Mouse (Mus musculus) hindbrain, embryonic 16.5 days (tissue): ENCODE measurements at regions not wholly inside any gene's neighbourhood (a gene's known extent, or its start where the extent isn't known, plus 50 kb on each side); places are given as distances from the start of the nearest gene placed in this dataset.

ENCODE experiments used
- ATAC-seq: fragments of 200-750 bp; cut with Nextera tagmentation; 2 replicates; pipeline ENCODE4 v1.8.0; 2017; ENCODE audit warnings: moderate TSS enrichment, moderate library complexity
- H3K27ac ChIP-seq: fragments of 300-500 bp; sonication (generic); 2 replicates; pipeline ENCODE4 v1.5.1; 2014; ENCODE audit warnings: low read depth, mild to moderate bottlenecking, control low read depth, low read length, moderate library complexity
- H3K27me3 ChIP-seq: fragments of 300-500 bp; sonication (generic); replicated peaks from 2 replicates; pipeline ENCODE4 v1.6.1; 2014; ENCODE audit warnings: low read length; ENCODE audit not compliant: control insufficient read depth, insufficient read depth
- H3K36me3 ChIP-seq: fragments of 300-500 bp; sonication (generic); 2 replicates; pipeline ENCODE4 v1.6.1; 2014; ENCODE audit warnings: mild to moderate bottlenecking, low read length, moderate library complexity, mixed read lengths; ENCODE audit not compliant: control insufficient read depth, insufficient read depth
- H3K4me1 ChIP-seq: fragments of 300-500 bp; sonication (generic); 2 replicates; pipeline ENCODE4 v1.6.1; 2014; ENCODE audit warnings: low read depth, low read length; ENCODE audit not compliant: control insufficient read depth, insufficient read depth
- H3K4me2 ChIP-seq: fragments of 300-500 bp; sonication (generic); 2 replicates; pipeline ENCODE4 v1.6.1; 2014; ENCODE audit warnings: mild to moderate bottlenecking, low read length, control low read depth, moderate library complexity
- H3K4me3 ChIP-seq: fragments of 300-500 bp; sonication (generic); 2 replicates; pipeline ENCODE4 v1.5.1; 2014; ENCODE audit warnings: mild to moderate bottlenecking, low read length, control low read depth, moderate library complexity
- H3K9ac ChIP-seq: fragments of 300-500 bp; sonication (generic); 2 replicates; pipeline ENCODE4 v1.6.1; 2014; ENCODE audit warnings: low read depth, mild to moderate bottlenecking, control low read depth, low read length, moderate library complexity
- H3K9me3 ChIP-seq: fragments of 300-500 bp; sonication (generic); 2 replicates; pipeline ENCODE4 v1.6.1; 2014; ENCODE audit warnings: mild to moderate bottlenecking, low read length, moderate library complexity; ENCODE audit not compliant: control insufficient read depth
- WGBS: fragments of 180-500 bp; shearing (Covaris S2); extraction: QIAGEN DNeasy Blood & Tissue Kit; methylation state at CpG from one replicate; pipeline ENCODE4 v1.1.7; 2014; 5-methylcytosine and 5-hydroxymethylcytosine counted together

GRCm38 (mm10) chr3:115655020-115655419 lies 59.9 kb downstream of the S1pr1 start:
- no peaks in the 10 kb centered on the region for H3K9me3 ChIP-seq
- no peaks in the 10 kb centered on the region for H3K27me3 ChIP-seq
- no peak overlapping the region for H3K27ac ChIP-seq
- no peaks in the 10 kb centered on the region for H3K4me1 ChIP-seq
- no peaks in the 10 kb centered on the region for H3K36me3 ChIP-seq
- no peak overlapping the region for H3K9ac ChIP-seq
- no peak overlapping the region for H3K4me2 ChIP-seq
- H3K4me3 ChIP-seq: no peak overlapping the region
- no peak for ATAC-seq

DNA sequence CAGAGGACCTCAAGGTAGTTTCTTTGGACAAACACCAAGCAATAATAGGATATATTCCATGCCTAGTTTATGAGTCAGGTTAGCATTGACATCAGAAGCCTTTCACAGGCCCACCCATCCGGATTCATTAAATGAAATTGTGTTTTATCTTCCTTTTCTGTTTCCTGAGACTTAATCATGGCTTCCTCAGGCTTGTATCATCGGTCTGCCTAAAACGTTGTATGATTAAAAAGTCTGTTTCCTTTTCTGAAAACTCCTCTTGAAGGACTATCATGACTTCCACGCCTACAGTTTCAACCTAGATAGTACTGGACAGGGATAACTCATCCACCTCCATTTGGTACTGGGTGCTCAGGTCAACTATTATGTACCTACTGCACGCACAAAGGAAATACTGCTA lies 62.6 kb downstream of the S1pr1 start:
- Histone ChIP-seq H3K36me3 (no peaks in the 10 kb centered on the region), H3K9me3 (no peaks in the 10 kb centered on the region), H3K4me2 (no peak overlapping the region), H3K9ac (no peak overlapping the region), H3K27ac (no peak overlapping the region), H3K4me1 (no peaks in the 10 kb centered on the region), H3K27me3 (no peaks in the 10 kb centered on the region), H3K4me3 (no peak overlapping the region)
- 91% methylated on average over 5 of the region's 5 CpGs for WGBS
- no peak for ATAC-seq

DNA sequence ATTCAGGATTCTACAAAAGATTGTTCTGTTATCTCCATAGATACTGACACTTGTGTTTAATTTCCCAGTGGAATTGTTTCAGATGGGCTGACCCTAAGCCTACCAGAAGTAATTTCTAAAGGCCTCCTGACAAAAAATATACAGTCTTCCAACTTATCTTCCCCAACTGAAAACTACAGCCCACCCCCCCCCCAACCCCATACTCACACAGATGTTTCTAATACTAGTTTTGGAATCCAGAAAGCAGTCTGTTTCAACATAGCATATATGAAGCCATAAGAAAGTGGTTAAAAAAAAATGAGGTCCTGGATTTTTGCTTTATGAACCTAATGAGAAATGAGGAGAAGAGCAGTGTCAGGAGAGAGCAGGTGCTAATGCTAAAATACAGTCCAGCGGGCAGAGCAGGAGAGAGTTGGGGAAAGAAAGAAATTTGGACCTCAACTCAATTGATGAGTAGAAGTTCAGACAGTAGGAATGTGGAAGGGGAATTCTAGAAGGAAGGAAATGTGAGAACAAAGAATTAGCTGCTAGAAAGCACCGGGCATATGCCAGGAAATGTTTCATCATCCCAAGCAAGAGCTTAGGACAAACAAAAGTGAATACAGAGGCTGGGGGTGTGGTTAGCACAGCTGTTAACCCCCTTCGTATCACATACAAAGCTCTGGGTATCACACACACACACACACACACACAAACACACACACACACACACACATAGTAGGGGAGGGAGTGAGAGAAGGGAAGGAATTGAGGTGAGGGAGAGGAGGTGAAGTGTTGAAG lies 65.3 kb downstream of the S1pr1 start:
- H3K27me3 ChIP-seq: no peaks in the 10 kb centered on the region
- no peaks in the 10 kb centered on the region for H3K4me1 ChIP-seq
- no peak overlapping the region for H3K4me2 ChIP-seq
- 72% methylated on average over 3 of the region's 3 CpGs for WGBS
- no peak overlapping the region for H3K9ac ChIP-seq
- no peak overlapping the region for H3K27ac ChIP-seq
- H3K4me3 ChIP-seq: no peak overlapping the region
- ATAC-seq: no peak
- no peaks in the 10 kb centered on the region for H3K9me3 ChIP-seq
- no peaks in the 10 kb centered on the region for H3K36me3 ChIP-seq

- H3K36me3 ChIP-seq: no peaks in the 10 kb centered on the region
- no peaks in the 10 kb centered on the region for H3K9me3 ChIP-seq
- 64% methylated on average over 7 of the region's 7 CpGs for WGBS
- no peaks in the 10 kb centered on the region for H3K27me3 ChIP-seq
- H3K9ac ChIP-seq: no peak overlapping the region
- H3K4me1 ChIP-seq: 0 out of 2 replicates have a peak, but pooled peaks cover 2% of the 10 kb centered on the region
- ATAC-seq: no peak
- H3K4me3 ChIP-seq: no peak overlapping the region
- H3K4me2 ChIP-seq: no peak overlapping the region
- H3K27ac ChIP-seq: no peak overlapping the region
These were observed 67.9 kb downstream of the S1pr1 start for GRCm38 (mm10) chr3:115646993-115647392.

- 86% methylated on average over 5 of the region's 5 CpGs for WGBS
- no peak for ATAC-seq
- no peaks in the 10 kb centered on the region for H3K27me3 ChIP-seq
- H3K4me1 ChIP-seq: 0 out of 2 replicates have a peak, but pooled peaks cover 3% of the 10 kb centered on the region
- H3K4me3 ChIP-seq: no peak overlapping the region
- no peak overlapping the region for H3K9ac ChIP-seq
- H3K27ac ChIP-seq: no peak overlapping the region
- no peaks in the 10 kb centered on the region for H3K36me3 ChIP-seq
- no peak overlapping the region for H3K4me2 ChIP-seq
- no peaks in the 10 kb centered on the region for H3K9me3 ChIP-seq
These were observed 70.6 kb downstream of the S1pr1 start for GRCm38 (mm10) chr3:115644307-115644706.

GRCm38 (mm10) chr3:115642846-115643260 lies 72.0 kb downstream of the S1pr1 start:
- H3K4me3 ChIP-seq: peak overlapping the region; percentile 46
- H3K4me2 ChIP-seq: peak overlapping the region; percentile 64
- 0 out of 2 replicates have a peak, but pooled peaks cover 3% of the 10 kb centered on the region for H3K4me1 ChIP-seq
- no peaks in the 10 kb centered on the region for H3K27me3 ChIP-seq
- peak overlapping the region; percentile 60; the same call in 1 of the 2 replicates for H3K9ac ChIP-seq
- peak; percentile 25 for ATAC-seq
- 5% methylated on average over 11 of the region's 11 CpGs for WGBS
- no peaks in the 10 kb centered on the region for H3K9me3 ChIP-seq
- H3K36me3 ChIP-seq: no peaks in the 10 kb centered on the region
- H3K27ac ChIP-seq: no peak overlapping the region

- Histone ChIP-seq H3K9ac (peak overlapping the region; percentile 60), H3K4me3 (peak overlapping the region; percentile 46), H3K27me3 (no peaks in the 10 kb centered on the region), H3K4me1 (0 out of 2 replicates have a peak, but pooled peaks cover 3% of the 10 kb centered on the region), H3K36me3 (no peaks in the 10 kb centered on the region), H3K9me3 (no peaks in the 10 kb centered on the region), H3K4me2 (peak overlapping the region; percentile 64), H3K27ac (peak overlapping the region; percentile 56; the same call in 1 of the 2 replicates)
- peak; percentile 87 for ATAC-seq
- 4% methylated on average over 26 of the region's 26 CpGs for WGBS
These were observed 72.6 kb downstream of the S1pr1 start for GRCm38 (mm10) chr3:115642001-115642845.

DNA sequence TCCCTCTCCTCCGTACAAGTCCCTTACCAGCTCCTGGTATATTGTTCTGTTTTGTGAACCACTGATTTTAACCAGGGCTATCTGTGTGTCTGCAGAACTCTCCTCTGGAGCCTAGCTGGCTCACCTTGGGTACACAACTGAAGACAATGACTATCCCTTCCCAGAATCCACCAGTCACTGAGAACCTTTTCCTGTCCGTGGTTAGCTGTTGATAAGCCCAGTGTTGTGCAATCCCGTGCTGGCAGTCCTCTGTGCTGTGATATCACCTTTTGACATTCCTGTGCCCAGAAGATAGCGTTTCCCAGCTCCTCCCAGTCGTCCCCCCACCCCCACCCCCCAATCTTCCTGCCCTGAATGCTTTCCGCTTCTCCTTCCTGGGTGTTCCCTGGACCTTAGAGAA lies 73.5 kb downstream of the S1pr1 start:
- ATAC-seq: no peak
- Histone ChIP-seq H3K27ac (no peak overlapping the region), H3K4me3 (no peak overlapping the region), H3K4me2 (no peak overlapping the region), H3K36me3 (no peaks in the 10 kb centered on the region), H3K9ac (no peak overlapping the region), H3K9me3 (no peaks in the 10 kb centered on the region), H3K27me3 (no peaks in the 10 kb centered on the region), H3K4me1 (0 out of 2 replicates have a peak, but pooled peaks cover 3% of the 10 kb centered on the region)
- 51% methylated on average over 6 of the region's 6 CpGs for WGBS

GRCm38 (mm10) chr3:115635487-115635886 lies 79.4 kb downstream of the S1pr1 start:
- Histone ChIP-seq H3K27ac (no peak overlapping the region), H3K4me1 (peaks cover 9% of the 10 kb centered on the region), H3K27me3 (no peaks in the 10 kb centered on the region), H3K4me3 (no peak overlapping the region), H3K4me2 (no peak overlapping the region), H3K9me3 (no peaks in the 10 kb centered on the region), H3K9ac (no peak overlapping the region), H3K36me3 (no peaks in the 10 kb centered on the region)
- ATAC-seq: no peak
- WGBS: 92% methylated on average over 4 of the region's 4 CpGs
